In genomic region chr17:56673647-56674416, GRCm38 (mm10) we compare ENCODE assay signal across 8 mouse cellular contexts. TPM values are rescaled to one million over a fixed set of nuclear protein-coding genes. Genes with fewer than 3 reads are reported as not detected.
A peak's percentile ranks its signal among the peaks of the same experiment; 100 is the strongest.
DNase-seq lines count a peak whose midpoint lies in the region; ATAC-seq and TF ChIP-seq lines count a peak whose summit lies in the region.

No protein-coding gene starts in this region.

- no peaks in the 10 kb centered on the region for H3K27me3 ChIP-seq in forebrain, embryonic 12.5 days
- H3K27me3 ChIP-seq in limb, embryonic 11.5 days (ENCODE audit: control insufficient read depth, insufficient read depth, low read length): no peaks in the 10 kb centered on the region
- no peaks in the 10 kb centered on the region for H3K27me3 ChIP-seq in midbrain, embryonic 15.5 days (replicated peaks)

- peak; percentile 21 for ATAC-seq in forebrain, embryonic 12.5 days (ENCODE audit: low FRiP score)
- ATAC-seq in limb, embryonic 11.5 days (ENCODE audit: insufficient number of reproducible peaks, low FRiP score, low TSS enrichment, low read depth): peak; percentile 23; the same call in 1 of the 2 replicates
- peak; percentile 28; the same call in 1 of the 2 replicates for ATAC-seq in midbrain, embryonic 15.5 days (replicated peaks)

- WGBS in forebrain, embryonic 12.5 days: 2% methylated on average over 32 of the region's 37 CpGs
- WGBS in limb, embryonic 11.5 days: 1% methylated on average over 36 of the region's 37 CpGs
- 1% methylated on average over 37 of the region's 37 CpGs for WGBS in midbrain, embryonic 15.5 days

- H3K36me3 ChIP-seq in forebrain, embryonic 12.5 days (replicated peaks): peaks cover 31% of the 10 kb centered on the region
- peaks cover 13% of the 10 kb centered on the region for H3K36me3 ChIP-seq in limb, embryonic 11.5 days (ENCODE audit: control insufficient read depth, insufficient read depth, low read length)
- H3K36me3 ChIP-seq in midbrain, embryonic 15.5 days (replicated peaks): no peaks in the 10 kb centered on the region; the same call in 1 of the 2 replicates

- peak overlapping the region; percentile 93 for H3K4me3 ChIP-seq in layer of hippocampus, adult 2 months
- peak overlapping the region; percentile 95 for H3K4me3 ChIP-seq in bone marrow macrophage, adult 2 months (ENCODE audit: insufficient read depth, low read length)
- peak overlapping the region; percentile 100 for H3K4me3 ChIP-seq in forebrain, embryonic 12.5 days (replicated peaks)
- H3K4me3 ChIP-seq in limb, embryonic 11.5 days (ENCODE audit: low read depth, low read length): peak overlapping the region; percentile 88
- H3K4me3 ChIP-seq in midbrain, embryonic 15.5 days: peak overlapping the region; percentile 96

- intact Hi-C loops in left cerebral cortex, postnatal 36 days (cut with DNase I): loop anchor here (2.0 to 5.0 kb wide), 2 partner anchors 88 to 89 kb away; partner anchors contain the start of genes Dus3l, Safb and Safb2

- H3K4me2 ChIP-seq in forebrain, embryonic 12.5 days: peak overlapping the region; percentile 80
- H3K4me2 ChIP-seq in limb, embryonic 11.5 days (ENCODE audit: low read depth, severe bottlenecking): peak overlapping the region; percentile 66
- H3K4me2 ChIP-seq in midbrain, embryonic 15.5 days: peak overlapping the region; percentile 80

- H3K9ac ChIP-seq in forebrain, embryonic 12.5 days: peak overlapping the region; percentile 99
- H3K9ac ChIP-seq in limb, embryonic 11.5 days (ENCODE audit: low read length): peak overlapping the region; percentile 91
- H3K9ac ChIP-seq in midbrain, embryonic 15.5 days: peak overlapping the region; percentile 96

- no peak for TF ChIP-seq POLR2A in bone marrow macrophage, adult 2 months (IDR thresholded peaks at IDR 0.05; ENCODE audit: borderline replicate concordance, low read depth, low read length)

- no peaks in the 10 kb centered on the region for H3K9me3 ChIP-seq in forebrain, embryonic 12.5 days
- H3K9me3 ChIP-seq in limb, embryonic 11.5 days (ENCODE audit: control insufficient read depth, low read length): no peaks in the 10 kb centered on the region
- H3K9me3 ChIP-seq in midbrain, embryonic 15.5 days: no peaks in the 10 kb centered on the region

- DNase-seq in layer of hippocampus, adult 2 months (ENCODE audit: low spot score in 2 of 2): no peak
- DNase-seq in layer of hippocampus, adult 9-11 months: no peak
- DNase-seq in limb, embryonic 11.5 days (ENCODE audit: low spot score): peak; percentile 40
- no peak for DNase-seq in layer of hippocampus, adult 8-10 months (ENCODE audit: low spot score in 2 of 2)
- no peak for DNase-seq in left cerebral cortex, postnatal 36 days (ENCODE audit: low spot score in 2 of 2)

- no peak for TF ChIP-seq CTCF in layer of hippocampus, adult 2 months (conservative IDR thresholded peaks at IDR 0.05)
- no peak for TF ChIP-seq CTCF in bone marrow macrophage, adult 2 months (IDR thresholded peaks at IDR 0.05; ENCODE audit: low read depth, low read length)

- H3K27ac ChIP-seq in layer of hippocampus, adult 2 months: peak overlapping the region; percentile 96
- peak overlapping the region; percentile 51 for H3K27ac ChIP-seq in bone marrow macrophage, adult 2 months (ENCODE audit: insufficient read depth, low read depth, low read length)
- H3K27ac ChIP-seq in forebrain, embryonic 12.5 days: peak overlapping the region; percentile 83
- H3K27ac ChIP-seq in limb, embryonic 11.5 days (replicated peaks; ENCODE audit: low read depth, low read length): peak overlapping the region; percentile 79
- H3K27ac ChIP-seq in midbrain, embryonic 15.5 days: peak overlapping the region; percentile 83

- H3K4me1 ChIP-seq in bone marrow macrophage, adult 2 months (ENCODE audit: control insufficient read depth, insufficient read depth, low read length): peaks cover 7% of the 10 kb centered on the region
- peaks cover 39% of the 10 kb centered on the region for H3K4me1 ChIP-seq in forebrain, embryonic 12.5 days
- H3K4me1 ChIP-seq in limb, embryonic 11.5 days (ENCODE audit: control insufficient read depth, insufficient read depth, low read length): peaks cover 11% of the 10 kb centered on the region
- H3K4me1 ChIP-seq in midbrain, embryonic 15.5 days: peaks cover 42% of the 10 kb centered on the region

RNA-seq across cellular contexts. Expression of gene Ranbp3, which starts 0.7 kb away (rescaled TPM):
- total RNA-seq in layer of hippocampus, adult 2 months (2021): 10 to 100 TPM; 87.5 to 89.6 TPM
- 36.9 and 38.5 TPM in 2 replicates for polyA plus RNA-seq in bone marrow macrophage, adult 2 months (2012; ENCODE audit: insufficient read depth, insufficient read length, missing spikeins)
- polyA plus RNA-seq in forebrain, embryonic 12.5 days (2016; fragmentation: Nextera tagmentation; extraction: Ambion mirVana): 119 and 121 TPM in 2 replicates
- 118 and 131 TPM in 2 replicates for polyA plus RNA-seq in limb, embryonic 11.5 days (2014; fragmentation: Nextera tagmentation; extraction: Ambion mirVana)
- 109 and 116 TPM in 2 replicates for polyA plus RNA-seq in midbrain, embryonic 15.5 days (2015; fragmentation: Nextera tagmentation; extraction: Ambion mirVana)
- total RNA-seq in layer of hippocampus, adult 8-10 months (2022): 10 to 100 TPM; 89.0 to 93.5 (median 93.0) TPM
- 10 to 100 TPM; 96.3 to 99.5 TPM for total RNA-seq in left cerebral cortex, postnatal 36 days (2021)

RNA-seq across cellular contexts. Expression of gene Ndufa11, which starts 43.7 kb away (rescaled TPM):
- 100 to 1,000 TPM; 196 to 229 TPM for total RNA-seq in layer of hippocampus, adult 2 months (2021)
- 75.1 and 96.1 TPM in 2 replicates for polyA plus RNA-seq in bone marrow macrophage, adult 2 months (2012; ENCODE audit: insufficient read depth, insufficient read length, missing spikeins)
- 316 and 323 TPM in 2 replicates for polyA plus RNA-seq in forebrain, embryonic 12.5 days (2016; fragmentation: Nextera tagmentation; extraction: Ambion mirVana)
- 413 and 428 TPM in 2 replicates for polyA plus RNA-seq in limb, embryonic 11.5 days (2014; fragmentation: Nextera tagmentation; extraction: Ambion mirVana)
- polyA plus RNA-seq in midbrain, embryonic 15.5 days (2015; fragmentation: Nextera tagmentation; extraction: Ambion mirVana): 516 and 531 TPM in 2 replicates
- total RNA-seq in layer of hippocampus, adult 8-10 months (2022): 100 to 1,000 TPM; 161 to 224 (median 198) TPM
- 100 to 1,000 TPM; 190 to 237 TPM for total RNA-seq in left cerebral cortex, postnatal 36 days (2021)

RNA-seq across cellular contexts. Expression of gene Vmac, which starts 44.0 kb away (rescaled TPM):
- 10 to 100 TPM; 10.2 to 12.5 TPM for total RNA-seq in layer of hippocampus, adult 2 months (2021)
- polyA plus RNA-seq in bone marrow macrophage, adult 2 months (2012; ENCODE audit: insufficient read depth, insufficient read length, missing spikeins): 11.0 and 13.7 TPM in 2 replicates
- polyA plus RNA-seq in forebrain, embryonic 12.5 days (2016; fragmentation: Nextera tagmentation; extraction: Ambion mirVana): 15.3 and 15.9 TPM in 2 replicates
- polyA plus RNA-seq in limb, embryonic 11.5 days (2014; fragmentation: Nextera tagmentation; extraction: Ambion mirVana): 19.7 and 21.1 TPM in 2 replicates
- 15.5 and 18.2 TPM in 2 replicates for polyA plus RNA-seq in midbrain, embryonic 15.5 days (2015; fragmentation: Nextera tagmentation; extraction: Ambion mirVana)
- 10 to 100 TPM; 10.3 to 15.4 (median 12.5) TPM for total RNA-seq in layer of hippocampus, adult 8-10 months (2022)
- total RNA-seq in left cerebral cortex, postnatal 36 days (2021): 10 to 100 TPM; 13.7 to 14.9 TPM

RNA-seq across cellular contexts. Expression of gene Catsperd, which starts 45.9 kb away (rescaled TPM):
- total RNA-seq in layer of hippocampus, adult 2 months (2021): 1 to 10 TPM; 1.1 to 1.8 TPM
- polyA plus RNA-seq in bone marrow macrophage, adult 2 months (2012; ENCODE audit: insufficient read depth, insufficient read length, missing spikeins): not detected in 2 replicates
- polyA plus RNA-seq in forebrain, embryonic 12.5 days (2016; fragmentation: Nextera tagmentation; extraction: Ambion mirVana): 0.42 and 0.77 TPM in 2 replicates
- polyA plus RNA-seq in limb, embryonic 11.5 days (2014; fragmentation: Nextera tagmentation; extraction: Ambion mirVana): 0.61 and 0.85 TPM in 2 replicates
- 2.3 and 2.5 TPM in 2 replicates for polyA plus RNA-seq in midbrain, embryonic 15.5 days (2015; fragmentation: Nextera tagmentation; extraction: Ambion mirVana)
- total RNA-seq in layer of hippocampus, adult 8-10 months (2022): 1 to 10 TPM in 2 of 4 experiments, under 1 TPM in 2; 0.48 to 1.8 (median 1.2) TPM
- under 1 TPM; 0.57 to 0.91 TPM for total RNA-seq in left cerebral cortex, postnatal 36 days (2021)

RNA-seq across cellular contexts. Expression of gene Lonp1, which starts 47.1 kb away (rescaled TPM):
- total RNA-seq in layer of hippocampus, adult 2 months (2021): 10 to 100 TPM; 56.5 to 60.2 TPM
- 29.6 and 29.9 TPM in 2 replicates for polyA plus RNA-seq in bone marrow macrophage, adult 2 months (2012; ENCODE audit: insufficient read depth, insufficient read length, missing spikeins)
- polyA plus RNA-seq in forebrain, embryonic 12.5 days (2016; fragmentation: Nextera tagmentation; extraction: Ambion mirVana): 54.4 and 55.0 TPM in 2 replicates
- 61.9 and 66.3 TPM in 2 replicates for polyA plus RNA-seq in limb, embryonic 11.5 days (2014; fragmentation: Nextera tagmentation; extraction: Ambion mirVana)
- 48.9 and 52.9 TPM in 2 replicates for polyA plus RNA-seq in midbrain, embryonic 15.5 days (2015; fragmentation: Nextera tagmentation; extraction: Ambion mirVana)
- 10 to 100 TPM; 56.0 to 64.2 (median 59.3) TPM for total RNA-seq in layer of hippocampus, adult 8-10 months (2022)
- total RNA-seq in left cerebral cortex, postnatal 36 days (2021): 10 to 100 TPM; 62.7 to 64.1 TPM
